Mouse (Mus musculus) erythroid progenitor cell, adult 5-6 weeks (primary cell): ENCODE data around the gene Cux2. TPM values are rescaled to one million over a fixed set of nuclear protein-coding genes. Genes with fewer than 3 reads are reported as not detected.

ENCODE experiments used
- ATAC-seq: replicated peaks from 2 replicates; pipeline ENCODE4 v1.8.0; 2016; ENCODE audit warnings: moderate number of reproducible peaks, mild to moderate bottlenecking, moderate TSS enrichment, inconsistent platforms; ENCODE audit not compliant: poor library complexity, low FRiP score, severe bottlenecking
- total RNA-seq, 2 experiments: library from RNA; stranded (forward) in 1 of 2; stranded (reverse) in 1 of 2; fragments of 150-400 nt in 1 of 2; fragments of 186-747, 209-891 nt in 1 of 2; gene quantifications; 2 replicates each; pipeline versions ENCODE4 v1.2.3 to v1.2.4; 2015 to 2017; ENCODE audit warnings: low replicate concordance in 2 of 2

The Cux2 gene
- total RNA-seq (2015; ENCODE audit: low replicate concordance) (not detected in 2 replicates), total RNA-seq (2017; ENCODE audit: low replicate concordance) (not detected in 2 replicates)

- no peak for ATAC-seq
Observed at GRCm38 (mm10) chr5:122050017-122050831, at the start of gene Cux2. Gene Cux2 (minus strand): TSS chr5:122050102.

- ATAC-seq = no peak
Observed at GRCm38 (mm10) chr5:122094439-122094838, 44.5 kb upstream of the Cux2 start.

- ATAC-seq = no peak
Observed at GRCm38 (mm10) chr5:122093734-122094133, 43.8 kb upstream of the Cux2 start.

GRCm38 (mm10) chr5:122092794-122093193, 42.9 kb upstream of the Cux2 start:
- no peak for ATAC-seq

- ATAC-seq = peak; percentile 67
Observed at GRCm38 (mm10) chr5:122091070-122091469, 41.2 kb upstream of the Cux2 start.

GRCm38 (mm10) chr5:122089664-122090063, 39.8 kb upstream of the Cux2 start:
- ATAC-seq = no peak

GRCm38 (mm10) chr5:122088917-122089316, 39.0 kb upstream of the Cux2 start:
- ATAC-seq = peak; percentile 80

GRCm38 (mm10) chr5:122086121-122086520, 36.2 kb upstream of the Cux2 start:
- no peak for ATAC-seq

GRCm38 (mm10) chr5:122085291-122085690, 35.4 kb upstream of the Cux2 start:
- ATAC-seq = no peak

- no peak; the same call in 1 of the 2 replicates for ATAC-seq
Observed at GRCm38 (mm10) chr5:122084470-122084869, 34.6 kb upstream of the Cux2 start.

GRCm38 (mm10) chr5:122083282-122083681, 33.4 kb upstream of the Cux2 start:
- ATAC-seq = no peak

GRCm38 (mm10) chr5:122081471-122081870, 31.6 kb upstream of the Cux2 start:
- no peak for ATAC-seq

GRCm38 (mm10) chr5:122080930-122081329, 31.0 kb upstream of the Cux2 start:
- no peak for ATAC-seq

- ATAC-seq = no peak
Observed at GRCm38 (mm10) chr5:122079796-122080195, 29.9 kb upstream of the Cux2 start.

GRCm38 (mm10) chr5:122077244-122077643, 27.3 kb upstream of the Cux2 start:
- no peak for ATAC-seq

- ATAC-seq = no peak
Observed at GRCm38 (mm10) chr5:122075736-122076135, 25.8 kb upstream of the Cux2 start.

- ATAC-seq = no peak
Observed at GRCm38 (mm10) chr5:122071997-122072396, 22.1 kb upstream of the Cux2 start.

- no peak for ATAC-seq
Observed at GRCm38 (mm10) chr5:122070963-122071800, 21.3 kb upstream of the Cux2 start.

GRCm38 (mm10) chr5:122068563-122068962, 18.7 kb upstream of the Cux2 start:
- no peak for ATAC-seq

GRCm38 (mm10) chr5:122063204-122063933, 13.5 kb upstream of the Cux2 start:
- ATAC-seq = no peak
